Mouse (Mus musculus) kidney, embryonic 16.5 days (tissue): ENCODE data around the gene Cyp2b10. TPM values are rescaled to one million over a fixed set of nuclear protein-coding genes. Genes with fewer than 3 reads are reported as not detected.
"Not testable (repeated sequence)": the region's sequence is repeated elsewhere in the genome, so short reads cannot be mapped to it uniquely, and the experiment has no call there.

ENCODE experiments used
- ATAC-seq: fragments of 200-750 bp; cut with Nextera tagmentation; 2 replicates; pipeline ENCODE4 v1.8.0; 2017; ENCODE audit warnings: moderate TSS enrichment; ENCODE audit not compliant: low FRiP score, low TSS enrichment
- H3K27ac ChIP-seq: fragments of 300-500 bp; sonication (generic); 2 replicates; pipeline ENCODE4 v1.5.1; 2014; ENCODE audit warnings: low read length
- H3K27me3 ChIP-seq: fragments of 300-500 bp; sonication (generic); 2 replicates; pipeline ENCODE4 v1.6.1; 2014; ENCODE audit warnings: low read length, control low read depth, mixed read lengths; ENCODE audit not compliant: insufficient read depth
- H3K36me3 ChIP-seq: fragments of 300-500 bp; sonication (generic); 2 replicates; pipeline ENCODE4 v1.6.1; 2014; ENCODE audit warnings: low read length, control low read depth, mixed read lengths; ENCODE audit not compliant: insufficient read depth
- H3K4me1 ChIP-seq: fragments of 300-500 bp; sonication (generic); 2 replicates; pipeline ENCODE4 v1.6.1; 2014; ENCODE audit warnings: low read length, control low read depth, mixed read lengths; ENCODE audit not compliant: insufficient read depth
- H3K4me2 ChIP-seq: fragments of 300-500 bp; sonication (generic); replicated peaks from 2 replicates; pipeline ENCODE4 v1.6.1; 2014; ENCODE audit warnings: low read depth, low read length
- H3K4me3 ChIP-seq: fragments of 300-500 bp; sonication (generic); 2 replicates; pipeline ENCODE4 v1.5.1; 2014; ENCODE audit warnings: mild to moderate bottlenecking, low read length
- H3K9ac ChIP-seq: fragments of 300-500 bp; sonication (generic); replicated peaks from 2 replicates; pipeline ENCODE4 v1.6.1; 2014; ENCODE audit warnings: low read length
- H3K9me3 ChIP-seq: fragments of 300-500 bp; sonication (generic); 2 replicates; pipeline ENCODE4 v1.6.1; 2016; ENCODE audit warnings: low read length, control low read depth
- WGBS: fragments of 180-500 bp; shearing (Covaris S2); extraction: QIAGEN DNeasy Blood & Tissue Kit; methylation state at CpG from one replicate; pipeline ENCODE4 v1.1.7; 2014; 5-methylcytosine and 5-hydroxymethylcytosine counted together
- polyA plus RNA-seq: library from polyadenylated mRNA; unstranded; fragments of >200 nt; fragmentation: Nextera tagmentation; extraction: Ambion mirVana; gene quantifications from 2 replicates; pipeline ENCODE4 v1.2.1, GENCODE M21; 2015

The Cyp2b10 gene
- polyA plus RNA-seq, 1 experiment from 2014 or later: not detected

DNA sequence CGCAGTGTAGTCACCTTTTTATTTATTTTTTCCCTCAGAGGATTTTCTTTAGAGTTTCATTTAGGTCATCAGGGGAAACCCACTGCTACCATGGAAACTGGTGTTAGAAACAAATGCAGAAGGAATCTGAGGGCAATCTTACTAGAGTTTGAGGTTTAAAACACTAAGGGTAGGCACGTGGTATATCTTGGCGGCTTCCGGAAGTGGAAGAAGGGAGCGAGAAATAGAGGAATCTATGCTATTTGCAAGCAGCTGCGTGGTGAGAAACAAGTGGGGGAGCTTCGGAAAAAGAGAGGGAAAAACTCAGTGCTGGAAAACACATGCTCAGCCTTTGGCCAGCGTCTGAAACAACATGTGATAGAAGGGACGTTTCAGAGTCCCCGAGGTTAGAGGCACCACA lies 7.1 kb downstream of the Cyp2b10 start:
- Histone ChIP-seq H3K4me2 (no peak overlapping the region), H3K27ac (no peak overlapping the region), H3K4me1 (0 out of 2 replicates have a peak, but pooled peaks cover 5% of the 10 kb centered on the region), H3K36me3 (no peaks in the 10 kb centered on the region), H3K9me3 (no peaks in the 10 kb centered on the region), H3K27me3 (no peaks in the 10 kb centered on the region), H3K4me3 (no peak overlapping the region), H3K9ac (no peak overlapping the region)
- ATAC-seq: no peak
- 75% methylated on average over 10 of the region's 10 CpGs for WGBS

DNA sequence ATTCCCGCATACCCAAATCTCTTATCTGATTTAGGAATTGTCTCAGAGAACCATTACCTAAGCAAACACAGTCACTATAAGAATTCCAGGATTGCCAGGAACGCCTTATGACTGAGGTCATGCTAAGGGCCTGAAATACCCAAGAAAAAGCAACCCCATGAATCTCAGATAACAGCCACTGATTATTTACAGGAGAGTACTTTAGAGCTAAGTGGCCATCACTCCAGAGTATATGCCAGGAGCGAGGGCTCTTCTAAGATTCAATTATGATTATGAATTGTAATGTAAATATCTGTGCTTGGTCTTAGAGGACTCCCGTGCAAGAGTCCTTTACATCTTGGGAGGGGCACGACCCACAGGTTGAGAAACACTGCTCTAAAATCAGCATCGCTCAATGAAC lies 10.0 kb downstream of the Cyp2b10 start:
- H3K4me1 ChIP-seq: 0 out of 2 replicates have a peak, but pooled peaks cover 4% of the 10 kb centered on the region
- 68% methylated on average over 6 of the region's 6 CpGs for WGBS
- no peak overlapping the region for H3K4me3 ChIP-seq
- no peaks in the 10 kb centered on the region for H3K27me3 ChIP-seq
- no peak for ATAC-seq
- H3K9me3 ChIP-seq: no peaks in the 10 kb centered on the region
- no peak overlapping the region for H3K27ac ChIP-seq
- H3K36me3 ChIP-seq: no peaks in the 10 kb centered on the region
- H3K4me2 ChIP-seq: no peak overlapping the region
- no peak overlapping the region for H3K9ac ChIP-seq

DNA sequence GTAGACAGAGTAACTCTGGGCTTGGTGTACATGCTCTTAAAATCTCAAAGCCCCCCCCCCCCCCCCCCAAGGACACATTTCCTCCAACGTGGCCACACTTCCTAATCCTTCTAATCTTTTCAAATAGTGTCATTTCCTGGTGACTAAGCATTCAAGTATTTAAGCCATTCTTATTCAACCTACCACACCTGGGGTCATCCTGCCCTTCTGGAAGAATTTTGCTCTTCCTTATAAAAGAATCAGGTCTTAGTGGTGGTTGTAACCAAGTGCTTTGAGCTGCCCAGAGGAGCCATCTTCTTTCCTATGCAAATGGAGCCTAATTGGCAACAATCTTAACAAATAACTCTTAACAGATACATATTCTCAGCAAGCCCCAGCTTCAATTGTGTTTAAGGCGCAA lies 12.6 kb downstream of the Cyp2b10 start:
- no peak for ATAC-seq
- Histone ChIP-seq H3K9me3 (no peaks in the 10 kb centered on the region), H3K4me1 (no peaks in the 10 kb centered on the region), H3K36me3 (no peaks in the 10 kb centered on the region), H3K27ac (no peak overlapping the region), H3K4me3 (no peak overlapping the region), H3K27me3 (no peaks in the 10 kb centered on the region), H3K4me2 (no peak overlapping the region), H3K9ac (no peak overlapping the region)
- 72% methylated on average over 2 of the region's 2 CpGs for WGBS

DNA sequence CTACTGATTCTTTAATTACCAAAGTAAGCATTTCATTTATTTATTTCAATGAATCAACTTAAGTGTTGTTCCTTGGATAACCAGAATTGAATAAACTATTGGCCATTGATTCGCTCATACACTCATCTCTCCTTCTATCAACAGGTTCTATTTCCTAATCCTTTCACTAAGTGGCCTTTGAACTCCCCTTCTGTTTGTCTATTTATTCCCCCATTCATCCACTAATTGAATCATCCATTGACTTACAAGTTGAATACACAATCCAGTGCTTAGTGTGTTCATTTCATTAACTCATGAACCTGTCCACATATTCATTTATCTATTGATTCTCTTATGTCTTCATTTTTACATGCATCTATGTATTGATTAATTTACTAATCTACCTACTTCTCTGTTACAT lies 18.7 kb downstream of the Cyp2b10 start:
- no peak overlapping the region for H3K4me2 ChIP-seq
- H3K27ac ChIP-seq: no peak overlapping the region
- H3K27me3 ChIP-seq: no peaks in the 10 kb centered on the region

DNA sequence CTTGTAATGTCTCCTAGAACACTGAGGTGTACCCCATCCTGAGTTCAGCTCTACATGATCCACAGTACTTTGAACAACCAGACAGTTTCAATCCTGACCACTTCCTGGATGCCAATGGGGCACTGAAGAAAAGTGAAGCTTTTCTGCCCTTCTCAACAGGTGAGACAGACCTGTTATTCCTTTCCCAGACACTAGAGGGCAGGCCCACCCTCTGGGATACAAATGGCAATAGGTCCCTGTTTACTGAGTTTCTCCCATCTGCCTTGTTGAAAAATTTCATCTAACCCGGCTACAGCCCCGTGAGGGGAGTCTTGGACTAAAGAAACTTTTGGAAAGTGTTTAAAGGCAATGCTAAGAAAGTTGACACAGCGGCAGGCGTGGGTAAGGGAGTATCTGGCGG lies 19.9 kb downstream of the Cyp2b10 start:
- not testable (repeated sequence) for H3K4me3 ChIP-seq, H3K36me3 ChIP-seq, H3K4me2 ChIP-seq, ATAC-seq, H3K9me3 ChIP-seq, H3K4me1 ChIP-seq, H3K27ac ChIP-seq, H3K27me3 ChIP-seq, H3K9ac ChIP-seq
- WGBS: 59% methylated on average over 5 of the region's 5 CpGs

More for the DNA sequence above, 18.7 kb downstream of the Cyp2b10 start:
- no peaks in the 10 kb centered on the region for H3K36me3 ChIP-seq
- no peaks in the 10 kb centered on the region for H3K4me1 ChIP-seq
- no peak for ATAC-seq
- H3K9me3 ChIP-seq: no peaks in the 10 kb centered on the region
- no peak overlapping the region for H3K4me3 ChIP-seq
- WGBS: 71% methylated on average over 1 of the region's 1 CpGs
- H3K9ac ChIP-seq: no peak overlapping the region

DNA sequence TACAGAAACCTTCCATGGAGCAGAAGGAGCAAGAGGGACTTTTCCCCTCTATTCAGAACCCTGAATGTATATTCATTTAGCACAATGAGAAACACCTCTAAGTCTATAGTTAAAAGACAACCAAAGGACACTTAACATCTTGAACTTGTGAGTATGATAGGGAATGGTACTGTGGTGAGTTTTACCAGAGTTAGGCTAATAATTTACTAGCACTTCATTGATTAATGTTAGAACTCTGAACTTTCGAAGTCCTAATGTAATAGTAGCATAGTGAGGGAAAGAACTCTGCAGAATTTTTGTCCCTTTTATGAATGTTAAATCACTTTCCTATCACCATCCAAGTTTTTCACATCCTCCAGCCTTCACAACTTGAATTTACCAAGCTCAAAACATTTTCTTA lies 22.0 kb downstream of the Cyp2b10 start:
- H3K9me3 ChIP-seq: no peaks in the 10 kb centered on the region
- H3K36me3 ChIP-seq: no peaks in the 10 kb centered on the region
- ATAC-seq: no peak
- WGBS: 58% methylated on average over 1 of the region's 1 CpGs
- H3K9ac ChIP-seq: no peak overlapping the region
- no peak overlapping the region for H3K4me3 ChIP-seq
- no peak overlapping the region for H3K4me2 ChIP-seq
- no peaks in the 10 kb centered on the region for H3K27me3 ChIP-seq
- no peak overlapping the region for H3K27ac ChIP-seq
- H3K4me1 ChIP-seq: no peaks in the 10 kb centered on the region

DNA sequence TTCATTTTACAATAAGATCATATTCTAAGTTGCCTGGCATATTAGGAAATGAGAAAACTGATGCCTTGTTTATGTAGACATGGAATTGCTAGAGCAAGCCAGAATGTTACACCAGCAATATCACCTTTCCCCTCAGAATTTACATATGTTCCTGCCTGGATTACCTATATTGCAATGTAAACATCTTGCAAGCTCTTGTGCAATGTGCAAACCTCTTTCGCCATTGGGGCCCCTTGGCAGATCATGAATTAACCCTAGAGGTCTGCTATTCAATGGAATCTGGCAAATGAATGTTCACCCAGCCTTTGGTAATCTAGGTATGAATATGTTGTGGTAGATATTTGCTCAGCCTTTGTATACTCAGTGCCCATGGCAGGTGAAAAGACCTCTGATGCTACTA lies 47.9 kb downstream of the Cyp2b10 start:
- Histone ChIP-seq H3K4me1 (no peaks in the 10 kb centered on the region), H3K36me3 (no peaks in the 10 kb centered on the region), H3K9me3 (no peaks in the 10 kb centered on the region), H3K4me3 (no peak overlapping the region), H3K9ac (no peak overlapping the region), H3K4me2 (no peak overlapping the region), H3K27me3 (no peaks in the 10 kb centered on the region), H3K27ac (no peak overlapping the region)
- ATAC-seq: no peak
- whole genome bisulfite sequencing: 71% methylated on average over 1 of the region's 1 CpGs

Other genes starting within 250 kb of the Cyp2b10 start
- 90.3 and 91.7 TPM in 2 replicates for gene Bckdha, start 238.6 kb upstream of the Cyp2b10 start, polyA plus RNA-seq
- 90.0 and 92.6 TPM in 2 replicates for gene Exosc5, start 238.5 kb upstream of the Cyp2b10 start, polyA plus RNA-seq
- 2.3 and 3.7 TPM in 2 replicates for gene Tmem91, start 222.5 kb upstream of the Cyp2b10 start, polyA plus RNA-seq
- gene B9d2, start 216.8 kb upstream of the Cyp2b10 start, polyA plus RNA-seq: 35.0 and 35.8 TPM in 2 replicates
- 2.9 and 3.7 TPM in 2 replicates for gene Tgfb1, start 210.6 kb upstream of the Cyp2b10 start, polyA plus RNA-seq
- gene Ccdc97, start 178.5 kb upstream of the Cyp2b10 start, polyA plus RNA-seq: 25.6 and 32.8 TPM in 2 replicates
- 43.7 and 56.5 TPM in 2 replicates for gene Hnrnpul1, start 142.9 kb upstream of the Cyp2b10 start, polyA plus RNA-seq
- 91.5 and 96.5 TPM in 2 replicates for gene Axl, start 108.9 kb upstream of the Cyp2b10 start, polyA plus RNA-seq
- 22.1 and 23.0 TPM in 2 replicates for gene Cyp2s1, start 80.7 kb upstream of the Cyp2b10 start, polyA plus RNA-seq
- not detected in 2 replicates for gene Cyp2b13, start 163.9 kb downstream of the Cyp2b10 start, polyA plus RNA-seq